Mouse (Mus musculus) spleen, adult 10 weeks (tissue): Measurements from ENCODE around the gene Lrif1. TPM values are rescaled to one million over a fixed set of nuclear protein-coding genes. Genes with fewer than 3 reads are reported as not detected.

ENCODE experiments used
- polyA plus RNA-seq: library from polyadenylated mRNA; stranded (reverse); fragments of 350-450 nt; fragmentation: Illumina TruSeq; extraction: RNeasy Lipid Tissue Mini Kit (QIAGEN cat#74804); gene quantifications from one replicate; pipeline ENCODE4 v1.2.3, GENCODE M21; 2015; ENCODE audit warnings: low replicate concordance; ENCODE audit not compliant: insufficient read depth

Lrif1 gene
- polyA plus RNA-seq = 83.2 TPM

DNA sequence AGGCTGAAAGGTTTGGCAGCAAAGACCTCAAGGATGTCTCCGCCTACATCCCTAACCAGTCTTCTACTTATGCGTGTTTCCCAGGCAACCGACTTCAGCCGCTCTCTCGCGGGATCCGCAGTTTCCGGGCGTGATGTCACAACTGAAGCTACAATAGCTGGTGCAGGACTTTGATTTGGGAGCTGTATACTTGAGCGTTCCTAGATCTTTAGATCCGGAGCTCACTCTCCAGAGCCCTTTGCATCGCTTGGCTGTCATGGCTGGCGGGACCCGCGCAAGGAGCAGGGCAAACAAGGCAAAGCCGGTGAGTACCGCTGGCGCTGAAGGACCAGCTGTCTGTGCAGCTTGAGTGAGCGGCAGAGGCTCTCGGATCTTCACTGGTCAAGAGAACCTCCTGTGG is at the start of gene Lrif1:
Gene Lrif1 (plus strand): TSS at position 158 of the 400 bp plus-strand sequence.

Other genes starting within 250 kb of the Lrif1 start
- gene Dennd2d, start 202.6 kb upstream of the Lrif1 start, polyA plus RNA-seq = 167 TPM
- 141 TPM for gene Dram2, start 137.2 kb upstream of the Lrif1 start, polyA plus RNA-seq
- gene Cept1, start 137.2 kb upstream of the Lrif1 start, polyA plus RNA-seq = 144 TPM
- 781 TPM for gene Cd53, start 105.2 kb downstream of the Lrif1 start, polyA plus RNA-seq
- gene Olfr266, start 141.3 kb downstream of the Lrif1 start, polyA plus RNA-seq = not detected